Mouse (Mus musculus) olfactory bulb, adult 2 months (tissue): ENCODE measurements around the gene Hoxd3. TPM values are rescaled to one million over a fixed set of nuclear protein-coding genes. Genes with fewer than 3 reads are reported as not detected.

Source experiments
- H3K27ac ChIP-seq: fragments of 200-500 bp; 2 replicates; pipeline ENCODE4 v1.5.1; 2012; ENCODE audit warnings: low read depth, low read length; ENCODE audit not compliant: insufficient read depth
- H3K4me1 ChIP-seq: fragments of 200-500 bp; 2 replicates; pipeline ENCODE4 v1.6.1; 2012; ENCODE audit warnings: low read length; ENCODE audit not compliant: control insufficient read depth, insufficient read depth
- H3K4me3 ChIP-seq: fragments of 200-500 bp; 2 replicates; pipeline ENCODE4 v1.5.1; 2012; ENCODE audit warnings: mild to moderate bottlenecking, low read depth, low read length, moderate library complexity; ENCODE audit not compliant: insufficient read depth
- CTCF ChIP-seq: fragments of 200-500 bp; IDR thresholded peaks from 2 replicates; pipeline ENCODE4 v1.5.1; 2012; ENCODE audit warnings: low read depth, mild to moderate bottlenecking, low read length, moderate library complexity; ENCODE audit not compliant: insufficient read depth
- POLR2A ChIP-seq: fragments of 200-500 bp; IDR thresholded peaks from 2 replicates; pipeline ENCODE4 v1.6.1; 2012; ENCODE audit warnings: mild to moderate bottlenecking, low read depth, low read length, moderate library complexity; ENCODE audit not compliant: insufficient read depth
- WGBS: fragments of 180-500 bp; shearing (Covaris S2); methylation state at CpG from one replicate; pipeline ENCODE4 v1.1.7; 2018; 5-methylcytosine and 5-hydroxymethylcytosine counted together
- polyA plus RNA-seq: library from polyadenylated mRNA; stranded (reverse); fragments of >200 nt; gene quantifications from 2 replicates; pipeline ENCODE4 v1.2.4, GENCODE M21; 2012; ENCODE audit warnings: low replicate concordance; ENCODE audit not compliant: missing spikeins, insufficient read depth, insufficient read length

Hoxd3 gene
- polyA plus RNA-seq, 1 experiment, result not detected

- Histone ChIP-seq H3K27ac (no peak within 1 kb of the TSS), H3K4me1 (no peaks in the 10 kb centered on the region), H3K4me3 (no peak within 1 kb of the TSS)
- WGBS, result 4% methylated on average over 15 of the region's 15 CpGs
- TF ChIP-seq POLR2A, result no peak
- no peak for TF ChIP-seq CTCF
Observed at GRCm38 (mm10) chr2:74678891-74679595, 32.7 kb upstream of the Hoxd3 start, which contains the start of gene Hoxd11. Gene Hoxd11, plus strand, starts transcription at chr2:74679557.

GRCm38 (mm10) chr2:74679596-74679971 is 32.1 kb upstream of the Hoxd3 start:
- Histone ChIP-seq H3K4me3 (no peak overlapping the region), H3K27ac (no peak overlapping the region), H3K4me1 (no peaks in the 10 kb centered on the region)
- 1% methylated on average over 26 of the region's 26 CpGs for WGBS
- TF ChIP-seq POLR2A (no peak), CTCF (no peak)

- WGBS, result 2% methylated on average over 23 of the region's 23 CpGs
- H3K4me3 ChIP-seq, result no peak overlapping the region
- H3K27ac ChIP-seq, result no peak overlapping the region
- TF ChIP-seq CTCF, result no peak
- TF ChIP-seq POLR2A, result no peak
- no peaks in the 10 kb centered on the region for H3K4me1 ChIP-seq
Observed at GRCm38 (mm10) chr2:74679980-74680379, 31.7 kb upstream of the Hoxd3 start.

DNA sequence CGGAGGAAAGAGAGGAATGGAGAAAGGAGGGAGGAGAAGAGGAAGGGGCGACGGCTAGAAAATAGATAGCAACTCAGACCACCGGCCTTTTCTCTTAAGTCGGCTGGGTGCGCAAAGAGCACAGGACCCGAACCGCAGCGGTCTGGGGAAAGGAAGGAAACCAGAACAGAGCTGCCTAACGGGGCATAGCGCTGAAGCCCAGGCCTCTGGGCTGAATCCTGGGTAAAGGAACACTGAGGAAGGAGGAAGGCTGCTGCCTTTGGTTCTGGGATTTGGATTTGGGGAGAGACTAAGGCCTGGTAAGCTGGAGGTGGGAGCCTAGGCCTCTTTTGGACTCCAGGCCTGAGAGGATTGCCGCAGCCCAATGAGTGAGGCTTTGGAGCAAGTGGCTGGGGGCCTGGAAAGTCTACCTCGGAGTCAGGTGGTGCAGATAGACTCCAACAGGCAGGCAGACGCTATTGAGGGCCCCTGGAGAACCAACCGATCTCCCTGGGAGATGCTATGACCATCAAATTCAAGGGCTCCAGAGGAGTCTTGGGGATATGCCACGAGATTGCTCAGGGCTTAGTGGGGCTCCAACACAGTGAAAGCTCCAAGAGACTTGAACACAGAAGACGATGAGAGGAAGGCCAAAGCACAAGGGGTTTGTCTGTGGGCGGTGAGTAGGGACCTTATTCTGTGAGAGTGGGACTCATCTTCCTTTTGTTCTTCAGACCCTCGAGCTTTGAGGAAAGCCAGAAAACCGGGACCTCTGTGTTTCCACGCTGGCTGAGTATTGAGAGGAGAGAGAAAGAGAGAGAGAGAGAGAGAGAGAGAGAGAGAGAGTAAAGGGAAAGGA is 30.9 kb upstream of the Hoxd3 start:
- no peak overlapping the region for H3K27ac ChIP-seq
- WGBS, result 3% methylated on average over 21 of the region's 21 CpGs
- H3K4me1 ChIP-seq, result no peaks in the 10 kb centered on the region
- no peak overlapping the region for H3K4me3 ChIP-seq
- TF ChIP-seq CTCF (no peak), POLR2A (no peak)

DNA sequence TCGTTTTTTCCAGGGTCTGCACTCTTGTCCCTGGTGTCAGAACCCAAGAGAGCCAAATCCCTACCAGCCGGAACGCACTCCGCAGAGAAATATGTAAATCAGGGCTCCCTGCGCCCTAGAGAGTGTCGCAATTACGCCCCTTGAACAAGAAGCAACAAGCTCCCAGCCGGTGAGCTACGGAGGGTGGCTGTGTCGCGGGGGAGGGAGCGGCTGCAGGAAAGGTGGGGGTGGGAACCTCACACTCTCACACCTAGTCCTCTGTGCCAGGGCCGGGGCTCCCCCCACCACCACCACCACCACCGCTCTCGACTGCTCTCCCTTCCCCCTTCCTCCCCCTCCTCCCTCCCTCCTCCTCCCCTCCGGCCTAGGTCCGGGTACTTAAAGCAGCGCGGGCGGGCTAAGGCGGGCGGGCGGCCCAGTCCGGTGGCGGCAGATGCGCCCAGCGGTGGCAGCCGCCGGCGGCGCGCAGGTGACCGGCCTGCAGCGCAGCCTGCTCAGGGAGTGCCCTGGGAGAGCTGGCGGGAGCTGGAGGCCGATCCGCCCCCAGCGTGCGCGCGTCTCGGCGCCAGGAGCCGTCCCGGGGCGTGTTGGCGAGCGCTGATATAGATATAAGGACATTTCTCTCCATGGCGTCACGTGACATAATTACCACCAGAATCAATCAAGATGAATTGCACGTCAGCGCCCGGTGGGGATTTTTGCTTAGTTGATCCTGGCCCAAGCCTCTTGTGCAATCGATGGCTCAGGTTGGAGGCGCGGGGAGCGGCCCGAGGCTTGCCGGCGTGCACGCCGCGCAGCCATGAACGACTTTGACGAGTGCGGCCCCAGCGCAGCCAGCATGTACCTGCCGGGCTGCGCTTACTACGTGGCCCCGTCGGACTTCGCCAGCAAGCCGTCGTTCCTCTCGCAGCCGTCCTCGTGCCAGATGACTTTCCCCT is 29.9 kb upstream of the Hoxd3 start:
- Histone ChIP-seq H3K4me3 (no peak overlapping the region), H3K4me1 (no peaks in the 10 kb centered on the region), H3K27ac (no peak overlapping the region)
- TF ChIP-seq POLR2A (no peak), CTCF (no peak)
- 2% methylated on average over 78 of the region's 78 CpGs for WGBS

GRCm38 (mm10) chr2:74682796-74683195 is 28.9 kb upstream of the Hoxd3 start:
- 2% methylated on average over 51 of the region's 51 CpGs for WGBS
- no peak overlapping the region for H3K4me3 ChIP-seq
- TF ChIP-seq POLR2A, result no peak
- no peak for TF ChIP-seq CTCF
- no peak overlapping the region for H3K27ac ChIP-seq
- H3K4me1 ChIP-seq, result no peaks in the 10 kb centered on the region

DNA sequence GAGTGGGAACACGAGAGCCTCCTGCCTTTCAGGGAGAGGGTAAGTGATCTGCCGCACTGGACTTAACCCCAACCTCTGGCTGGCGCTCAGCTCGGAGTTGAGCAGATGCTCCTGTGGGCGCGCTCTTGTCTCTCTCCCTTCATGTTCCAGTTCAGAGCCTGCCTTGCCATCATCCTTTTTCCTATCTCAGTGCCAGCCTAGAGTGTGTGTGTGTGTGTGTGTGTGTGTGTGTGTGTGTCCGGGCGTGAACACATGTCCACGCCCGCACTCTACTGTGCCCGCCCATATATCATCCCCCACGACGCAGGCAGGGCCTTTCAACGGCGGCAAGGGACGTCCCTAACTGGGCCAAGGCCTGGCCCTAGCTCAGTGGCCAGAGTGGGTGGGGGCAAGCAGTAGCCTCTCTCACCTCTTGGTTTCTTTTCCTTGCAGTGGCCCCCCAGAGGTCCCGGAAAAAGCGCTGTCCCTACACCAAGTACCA is 28.2 kb upstream of the Hoxd3 start:
- Histone ChIP-seq H3K4me1 (no peaks in the 10 kb centered on the region), H3K4me3 (no peak overlapping the region), H3K27ac (no peak overlapping the region)
- WGBS, result 3% methylated on average over 18 of the region's 18 CpGs
- TF ChIP-seq CTCF (no peak), POLR2A (no peak)

- H3K27ac ChIP-seq, result no peak overlapping the region
- no peak overlapping the region for H3K4me3 ChIP-seq
- whole genome bisulfite sequencing, result 5% methylated on average over 12 of the region's 12 CpGs
- TF ChIP-seq CTCF, result no peak
- no peak for TF ChIP-seq POLR2A
- no peaks in the 10 kb centered on the region for H3K4me1 ChIP-seq
Observed at GRCm38 (mm10) chr2:74684106-74684505, 27.6 kb upstream of the Hoxd3 start.
